ENCODE assay signal across 17 mouse cellular contexts in genomic region chr16:11629704-11630103, GRCm38 (mm10).
"Had no signal": no experiment of that assay in that cellular context is flagged by ENCODE, and none has a peak within 500 bp of the region (broad histone marks: within the 10 kb centered on the region; RNA-seq: fewer than 3 reads in every experiment).

No protein-coding gene starts in this region.

- ATAC-seq: hindbrain, embryonic 16.5 days; intestine, embryonic 16.5 days; liver, embryonic 12.5 days had no signal

- H3K9me3 ChIP-seq: heart, embryonic 12.5 days; hindbrain, embryonic 13.5 days; kidney, embryonic 15.5 days; limb, embryonic 12.5 days; liver, embryonic 12.5 days had no signal

- H3K4me1 ChIP-seq: heart, embryonic 12.5 days; limb, embryonic 12.5 days had no signal

- DNase-seq: gastrocnemius, postnatal 14 days; gastrocnemius, postnatal 36 days; heart, adult 18-20 months; heart, postnatal 10 days; heart, postnatal 36 days; layer of hippocampus, adult 9-11 months; layer of hippocampus, postnatal 36 days; left cerebral cortex, postnatal 4 days had no signal

- H3K36me3 ChIP-seq: heart, embryonic 12.5 days; kidney, embryonic 15.5 days; limb, embryonic 12.5 days; liver, embryonic 12.5 days had no signal

- H3K27me3 ChIP-seq: heart, embryonic 12.5 days; hindbrain, embryonic 13.5 days; kidney, embryonic 15.5 days; limb, embryonic 12.5 days; liver, embryonic 12.5 days had no signal

- H3K4me2 ChIP-seq: heart, embryonic 12.5 days; hindbrain, embryonic 13.5 days; kidney, embryonic 15.5 days; limb, embryonic 12.5 days; liver, embryonic 12.5 days had no signal

- H3K4me3 ChIP-seq: heart, embryonic 12.5 days; hindbrain, embryonic 13.5 days; kidney, embryonic 15.5 days; limb, embryonic 12.5 days; liver, embryonic 12.5 days had no signal

- H3K27ac ChIP-seq: hindbrain, embryonic 13.5 days; kidney, postnatal 0 days; limb, embryonic 12.5 days; liver, embryonic 12.5 days; liver, embryonic 14.5 days had no signal

- H3K9ac ChIP-seq: heart, embryonic 12.5 days; hindbrain, embryonic 13.5 days; kidney, embryonic 15.5 days; limb, embryonic 12.5 days; liver, embryonic 12.5 days; liver, embryonic 14.5 days had no signal
